Mouse (Mus musculus) heart, adult 8-10 months (tissue): ENCODE data around the gene Stag2. TPM values are rescaled to one million over a fixed set of nuclear protein-coding genes. Genes with fewer than 3 reads are reported as not detected.

Source experiments
- DNase-seq: peaks from one replicate; pipeline ENCODE4 v3.0.0; 2022; ENCODE audit warnings: low spot score
- total RNA-seq, 4 experiments: library from RNA; stranded (reverse); gene quantifications; 2 replicates each; pipeline ENCODE4 v1.2.4; 2022

The Stag2 gene
- total RNA-seq, 4 experiments from 2014 or later, result 32.6 to 43.5 (median 37.6) TPM

DNA sequence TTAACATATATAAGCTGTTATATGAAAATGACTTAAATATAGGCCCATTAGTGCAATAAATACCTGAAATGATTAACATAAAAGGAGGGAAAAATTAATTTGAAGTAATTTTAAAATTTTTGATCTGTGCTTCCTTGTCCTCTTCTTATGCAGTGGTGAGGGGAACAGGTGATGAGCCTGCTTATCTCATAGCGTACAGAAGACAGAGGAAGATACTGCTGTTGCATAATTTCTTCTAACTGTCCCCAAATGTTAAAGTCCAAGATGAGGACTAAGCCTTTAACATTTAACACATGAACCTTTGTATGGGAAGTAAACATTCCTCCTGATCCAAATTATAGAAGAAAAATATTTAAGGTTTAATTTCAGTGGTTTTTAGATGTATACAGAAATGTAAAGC, 66.6 kb downstream of the Stag2 start:
- no peak for DNase-seq

DNA sequence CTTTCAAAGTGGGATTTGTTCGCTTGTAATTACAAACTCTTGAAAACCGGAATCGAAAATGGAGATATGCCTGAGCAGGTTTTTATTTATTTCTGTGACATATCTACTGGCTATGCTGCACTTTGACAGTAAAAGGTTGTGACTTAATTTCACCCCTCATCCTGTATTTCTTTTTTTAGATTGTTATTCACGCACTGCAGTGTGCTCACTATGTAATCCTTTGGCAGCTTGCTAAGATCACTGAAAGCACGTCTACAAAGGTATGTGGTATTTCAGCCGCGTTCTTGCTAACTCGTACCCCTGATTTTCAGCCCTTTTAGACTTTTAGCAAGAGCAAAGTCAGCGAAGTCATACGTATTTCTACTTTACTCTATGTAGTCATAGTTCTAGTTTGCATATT, 101.2 kb downstream of the Stag2 start:
- DNase-seq, result no peak

DNA sequence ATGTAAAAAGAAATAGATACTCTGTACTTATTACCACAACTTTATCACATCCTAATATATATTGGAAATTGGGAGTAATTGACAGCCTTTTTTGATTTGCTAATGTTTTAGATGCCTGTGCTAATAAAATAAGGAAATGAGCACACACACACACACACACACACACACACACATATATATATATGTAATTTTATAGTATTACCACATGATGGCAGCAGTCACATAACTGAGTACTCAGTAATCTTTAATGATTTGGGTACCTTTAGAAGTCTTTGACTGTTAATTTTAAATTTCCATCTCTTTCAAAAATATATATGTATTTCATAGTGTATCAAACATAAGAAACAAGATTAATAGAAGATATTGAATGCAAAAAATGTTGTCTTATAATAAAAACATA, 123.6 kb downstream of the Stag2 start:
- no peak for DNase-seq

DNA sequence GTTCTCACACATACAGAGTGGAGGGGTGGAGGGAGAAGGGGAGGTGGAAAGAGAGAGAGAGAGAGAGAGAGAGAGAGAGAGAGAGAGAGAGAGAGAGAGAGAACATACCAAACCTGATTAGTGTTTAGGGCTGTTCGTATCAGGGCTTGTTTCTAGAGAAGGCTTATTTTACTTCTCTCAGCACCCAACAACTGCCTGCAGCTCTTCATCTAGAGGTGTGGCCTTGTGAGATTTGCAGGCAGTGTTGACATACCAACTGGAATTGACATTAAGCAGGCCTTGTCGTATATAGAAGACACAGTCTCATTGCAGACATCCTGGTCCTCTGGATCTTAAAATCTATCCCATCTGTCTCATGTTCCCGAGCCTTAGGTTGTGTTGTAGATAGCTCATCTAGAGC, 141.1 kb downstream of the Stag2 start:
- DNase-seq, result no peak

DNA sequence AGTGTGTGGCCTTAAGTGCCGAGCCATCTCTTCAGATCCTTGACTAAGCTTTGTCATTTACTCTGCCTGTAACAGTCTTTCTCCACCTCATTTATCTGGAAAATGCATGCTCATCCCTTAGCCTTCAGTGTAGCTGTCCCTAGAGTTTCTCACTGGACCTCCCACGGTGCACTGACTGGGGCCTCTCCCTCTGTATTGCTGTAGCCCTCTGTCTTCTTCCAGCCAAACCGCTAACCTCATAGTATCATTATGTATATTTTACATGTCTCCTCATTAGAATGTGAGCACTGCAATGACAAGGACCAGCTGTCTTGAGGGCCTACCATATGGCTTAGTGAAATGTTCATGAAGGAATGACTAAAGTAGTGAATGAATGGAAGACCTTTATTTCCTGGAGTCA, 166.1 kb downstream of the Stag2 start:
- DNase-seq, result no peak

DNA sequence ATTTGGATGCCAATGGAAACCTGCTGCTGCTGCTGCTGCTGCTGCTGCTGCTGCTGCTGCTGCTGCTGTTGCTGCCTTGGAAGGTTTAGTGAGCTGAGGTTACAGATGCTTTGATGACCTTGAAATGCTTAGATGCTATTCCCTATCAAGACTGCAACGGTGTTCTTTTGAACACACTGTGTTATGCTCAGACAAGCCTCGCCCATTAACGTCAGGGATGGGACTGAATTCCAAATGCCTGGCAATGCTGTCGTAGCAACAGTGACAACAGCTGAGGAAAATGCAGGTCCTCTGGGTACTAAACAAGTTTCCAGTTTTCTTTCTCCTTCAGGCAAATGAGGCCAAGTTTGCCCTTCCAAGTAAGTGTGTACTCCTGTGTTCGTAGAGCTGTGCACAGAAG, 171.3 kb downstream of the Stag2 start:
- no peak for DNase-seq

DNA sequence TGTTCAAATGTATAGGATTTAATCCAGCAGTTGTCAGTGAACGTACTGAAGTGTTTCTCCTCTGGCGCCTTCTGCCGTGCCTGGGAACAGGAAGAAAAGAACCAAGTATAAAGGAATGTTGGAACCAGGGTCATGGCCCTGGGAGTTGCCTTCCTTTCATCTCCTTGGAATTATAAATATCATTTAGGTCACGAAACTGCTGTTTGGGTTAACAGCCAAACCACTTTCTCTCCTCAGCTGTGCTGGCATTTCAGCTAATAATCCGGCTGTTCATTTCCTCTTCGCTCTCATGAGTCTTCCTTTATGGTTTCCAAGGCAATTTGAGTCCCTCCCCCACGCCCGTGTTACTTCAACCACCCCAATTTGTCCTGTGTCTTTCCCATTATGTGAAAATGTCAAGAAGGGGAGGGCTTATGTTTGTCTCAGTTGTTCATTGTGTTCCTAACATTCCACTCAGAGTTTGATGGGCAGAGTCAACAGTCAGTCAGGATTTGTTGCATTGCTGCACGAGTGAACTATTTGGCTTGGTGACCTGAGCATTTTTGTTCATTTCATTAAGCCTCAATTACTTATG, 172.2 kb downstream of the Stag2 start:
- no peak for DNase-seq

DNA sequence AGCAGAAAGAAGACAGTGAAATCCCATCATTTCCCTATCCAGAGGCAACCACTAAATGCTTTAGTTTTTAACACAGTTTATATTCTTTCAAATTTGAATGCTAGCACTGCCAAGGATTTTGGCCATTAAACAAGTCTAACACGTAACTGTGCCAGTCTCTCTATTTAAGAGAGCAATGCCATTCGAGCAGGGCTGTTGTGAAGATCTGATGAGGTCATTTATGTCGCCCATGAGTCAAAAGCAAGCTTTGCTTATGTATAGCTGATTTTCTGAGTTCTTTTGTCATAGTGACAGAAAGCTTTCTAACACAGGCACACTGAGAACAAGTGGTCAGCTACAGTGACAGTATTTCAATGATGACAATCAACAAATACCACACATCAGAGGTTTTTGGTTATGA, 175.7 kb downstream of the Stag2 start:
- no peak for DNase-seq

Other genes starting within 250 kb of the Stag2 start
- gene Thoc2, start 228.6 kb upstream of the Stag2 start, total RNA-seq, result 10 to 100 TPM; 19.5 to 31.6 (median 29.7) TPM
- 10 to 100 TPM; 25.8 to 27.2 (median 25.9) TPM for gene Xiap, start 89.6 kb upstream of the Stag2 start, total RNA-seq